Mouse (Mus musculus) adrenal gland, adult (tissue): Measurements from ENCODE around the gene Ifna11.
A peak's percentile ranks its signal among the peaks of the same experiment; 100 is the strongest.

Experiments used
- DNase-seq, 2 experiments: peaks; one replicate each; pipeline ENCODE4 v3.0.0; 2022 to 2023; ENCODE audit warnings: low spot score in 1 of 2; ENCODE audit not compliant: inconsistent age in 2 of 2

Gene Ifna11

GRCm38 (mm10) chr4:88838828-88839227 lies 19.1 kb downstream of the Ifna11 start:
- DNase-seq = peak in 1 of 2 experiments; percentile 35

DNA sequence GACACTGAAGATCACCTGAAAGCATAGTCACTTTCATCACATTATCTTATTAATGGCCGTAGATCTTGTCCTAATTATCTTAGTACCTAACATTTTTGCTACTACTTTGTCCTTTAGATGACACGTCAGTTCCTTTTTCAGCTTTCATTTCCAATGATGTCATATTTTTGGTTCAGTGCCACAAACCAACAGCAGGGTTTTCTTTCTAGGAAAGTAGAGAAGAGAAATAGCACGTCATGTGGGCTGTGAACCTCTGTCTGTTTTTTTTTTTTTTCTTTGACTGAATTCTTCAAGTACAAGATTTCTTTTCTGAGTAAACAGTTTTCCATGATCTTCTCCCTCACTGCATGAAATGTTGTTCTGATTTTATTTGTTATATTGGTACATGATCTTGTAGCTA lies 20.3 kb downstream of the Ifna11 start:
- no peak for DNase-seq

DNA sequence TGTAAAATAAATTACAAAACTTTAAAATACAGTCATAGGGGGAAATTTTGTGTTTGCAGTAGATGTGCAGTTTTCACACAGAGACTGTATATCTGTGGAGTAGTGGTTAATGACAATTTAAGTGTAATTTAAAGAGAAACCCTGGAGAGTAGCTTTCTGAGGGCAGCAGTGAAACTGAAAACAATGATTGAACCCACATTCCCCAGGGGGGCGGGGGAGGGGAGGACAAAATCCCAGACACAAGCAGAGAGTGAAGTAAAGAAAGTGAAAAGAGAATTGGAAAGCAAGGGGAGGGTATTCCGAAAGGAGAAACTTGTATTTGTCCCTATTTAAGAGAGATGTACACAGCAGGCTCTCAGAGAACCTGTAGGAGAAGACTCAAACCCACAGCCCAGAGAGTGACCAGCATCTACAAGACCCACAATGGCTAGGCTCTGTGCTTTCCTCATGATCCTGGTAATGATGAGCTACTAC lies 21.7 kb downstream of the Ifna11 start, which contains the start of gene Ifna4:
Gene Ifna4, plus strand, starts transcription at position 424 of the 474 bp plus-strand sequence.
- DNase-seq = no peak

- DNase-seq = no peak
These were observed 25.6 kb downstream of the Ifna11 start for GRCm38 (mm10) chr4:88845334-88845733.

DNA sequence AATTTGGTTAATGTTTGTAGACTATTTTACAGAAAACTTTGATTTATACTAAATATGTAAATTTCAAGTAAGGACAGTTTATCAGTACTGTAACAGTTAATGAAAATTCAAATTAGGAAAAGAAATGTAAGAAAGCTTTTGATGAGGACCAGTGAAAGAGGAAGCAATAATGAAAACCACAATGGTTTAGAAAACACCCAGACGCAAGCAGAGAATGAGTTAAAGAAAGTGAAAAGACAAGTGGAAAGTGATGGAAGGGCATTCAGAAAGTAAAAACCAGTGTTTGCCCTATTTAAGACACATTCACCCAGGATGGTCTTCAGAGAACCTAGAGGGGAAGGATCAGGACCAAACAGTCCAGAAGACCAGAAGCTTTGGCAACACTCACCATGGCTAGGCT lies 29.9 kb downstream of the Ifna11 start, which contains the start of gene Ifna1:
Gene Ifna1, plus strand, starts transcription at position 390 of the 400 bp plus-strand sequence.
- no peak for DNase-seq

- DNase-seq = no peak
These were observed 31.4 kb downstream of the Ifna11 start for GRCm38 (mm10) chr4:88851026-88851763.

- DNase-seq = no peak
These were observed 39.5 kb downstream of the Ifna11 start for GRCm38 (mm10) chr4:88859214-88859613.

DNA sequence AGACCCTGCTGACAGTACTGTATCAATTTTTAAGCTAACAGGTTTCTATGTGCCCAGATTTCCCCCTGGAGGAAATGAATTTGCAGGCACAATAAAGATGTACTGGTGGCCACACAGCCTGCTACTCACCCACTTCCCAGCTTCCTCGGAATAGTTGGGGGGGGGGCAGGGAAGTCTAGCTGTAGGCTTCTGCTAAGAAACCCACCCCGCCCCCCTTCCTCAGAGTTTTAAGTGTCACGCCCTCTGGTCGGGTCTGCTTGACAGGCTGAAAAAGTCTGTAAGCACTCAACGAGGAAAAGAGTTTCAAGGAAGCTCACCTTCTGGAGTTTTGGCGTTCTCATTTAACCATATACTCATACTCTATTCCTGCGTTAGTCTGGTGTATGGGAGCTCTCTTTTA lies 43.5 kb downstream of the Ifna11 start:
- no peak for DNase-seq

- no peak for DNase-seq
These were observed 44.8 kb downstream of the Ifna11 start for GRCm38 (mm10) chr4:88864599-88864998.

DNA sequence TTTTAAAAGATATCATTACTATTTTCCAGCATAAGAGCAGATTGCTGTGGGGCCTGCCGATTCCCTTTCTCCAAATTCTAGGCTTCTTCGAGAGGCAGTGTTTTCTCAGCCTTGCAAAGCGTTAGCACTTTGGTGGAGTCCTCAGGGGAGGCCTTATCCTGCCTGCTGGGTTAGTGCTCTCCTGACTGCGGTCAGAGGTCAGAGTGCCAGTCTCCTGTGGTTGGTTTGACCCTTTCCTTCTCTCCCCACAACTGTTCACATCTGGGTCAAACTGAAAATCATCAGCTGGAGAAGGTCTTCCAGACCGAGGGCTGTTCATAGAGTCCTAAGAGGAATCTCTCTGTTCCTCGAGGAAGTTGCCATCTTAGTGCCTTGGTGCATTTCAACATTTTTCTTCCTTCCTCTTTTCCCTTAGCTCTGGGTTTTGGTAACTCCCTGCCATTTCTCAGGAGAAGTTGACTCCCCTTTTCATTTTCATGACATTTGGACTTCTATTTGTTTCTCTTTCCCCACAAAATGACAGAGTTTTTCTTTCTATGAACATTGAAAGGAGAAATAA lies 45.3 kb downstream of the Ifna11 start:
- no peak for DNase-seq

DNA sequence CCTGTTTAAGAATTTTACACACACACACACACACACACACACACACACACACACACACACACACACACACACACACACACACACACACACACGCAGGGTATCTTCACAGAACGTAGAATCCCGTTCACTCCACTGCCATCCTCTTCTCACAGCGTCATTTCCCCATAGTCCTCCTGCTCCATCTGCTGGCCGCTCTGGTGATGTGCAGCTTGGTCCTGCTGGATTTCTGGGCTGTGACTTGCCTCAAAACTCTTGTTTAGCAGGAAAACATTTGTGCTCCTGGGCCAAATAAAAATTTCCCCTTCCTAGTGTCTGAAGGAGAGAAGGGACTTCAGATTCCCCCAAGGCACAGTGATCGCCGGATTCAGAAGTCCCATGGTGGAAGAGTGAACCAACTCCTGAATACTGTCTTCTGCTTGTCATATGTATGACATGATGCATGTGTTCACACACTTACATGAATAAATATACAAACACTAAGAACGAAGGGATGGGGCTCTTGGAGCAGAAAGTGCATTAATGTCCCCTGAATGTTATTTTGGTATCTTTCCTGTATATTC lies 47.7 kb downstream of the Ifna11 start:
- DNase-seq = peak; percentile 74 to 92

DNA sequence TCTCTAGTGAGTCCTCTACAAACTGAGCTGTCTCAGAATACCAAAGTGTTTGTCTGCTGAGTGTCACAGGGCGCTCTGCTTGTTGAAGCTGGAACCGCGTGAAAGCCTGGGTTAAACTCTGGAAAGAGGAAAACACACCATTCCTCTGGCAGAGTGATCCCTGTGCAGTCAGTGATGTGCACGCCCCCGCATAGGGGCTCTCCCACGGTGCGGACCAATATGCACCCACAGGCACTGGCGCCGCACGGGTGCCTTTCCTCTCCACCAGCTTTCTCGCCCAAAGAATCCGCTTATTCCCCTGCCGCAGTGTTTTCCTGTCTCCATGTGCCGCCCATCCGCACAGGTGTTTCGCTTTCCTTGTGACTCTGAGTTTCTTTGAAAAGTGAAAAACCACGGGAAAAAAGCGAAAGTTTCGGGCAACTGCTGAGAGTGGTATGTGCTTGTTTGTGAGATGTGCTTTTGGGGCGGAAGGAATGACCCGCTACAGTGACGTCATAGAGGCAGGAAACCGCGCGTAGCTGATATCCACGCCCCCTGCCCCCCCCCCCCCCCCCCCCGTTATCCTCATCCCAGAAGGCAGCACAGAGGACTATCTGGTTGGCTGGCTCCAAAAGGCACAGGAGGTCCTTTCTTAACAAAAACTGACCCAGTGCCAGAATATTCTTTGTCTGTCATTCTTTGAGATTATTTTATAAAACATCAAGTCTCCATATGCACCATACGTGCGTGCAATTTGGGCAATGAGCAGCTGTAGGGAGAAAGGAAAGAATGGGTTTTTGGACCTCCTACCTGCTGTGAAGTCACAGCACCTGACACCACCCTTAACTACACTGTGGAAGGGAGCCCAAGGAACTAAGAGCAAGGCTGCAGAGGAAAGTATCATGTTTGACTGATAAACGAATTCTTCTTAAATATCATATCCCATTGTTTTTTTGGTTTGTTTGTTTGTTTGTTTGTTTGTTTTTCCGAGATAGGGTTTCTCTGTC lies 48.5 kb downstream of the Ifna11 start:
- DNase-seq = peak; percentile 26 to 77
